Mouse (Mus musculus): ENCODE data around the gene Nudt14. TPM values are rescaled to one million over a fixed set of nuclear protein-coding genes. Genes with fewer than 3 reads are reported as not detected.
A peak's percentile ranks its signal among the peaks of the same experiment; 100 is the strongest.

Gene Nudt14
- polyA plus RNA-seq, 1 experiment from 2014 or later: 65.9 TPM

- H3K27ac ChIP-seq: peak overlapping the region; percentile 40; the same call in 1 of the 2 replicates
- 19% methylated on average over 3 of the region's 3 CpGs for WGBS
- ATAC-seq (ENCODE audit: low FRiP score): peak; percentile 54
Observed at GRCm38 (mm10) chr12:112922541-112922940, 19.4 kb downstream of the Nudt14 start.

GRCm38 (mm10) chr12:112921518-112921917, 20.4 kb downstream of the Nudt14 start:
- Histone ChIP-seq H3K4me3 (no peak overlapping the region), H3K4me2 (replicated peaks) (no peak overlapping the region), H3K4me1 (peaks cover 56% of the 10 kb centered on the region), H3K9me3 (replicated peaks) (no peaks in the 10 kb centered on the region), H3K9ac (no peak overlapping the region), H3K27ac (no peak overlapping the region), H3K36me3 (peaks cover 10% of the 10 kb centered on the region; the same call in 1 of the 2 replicates), H3K27me3 (peaks cover 18% of the 10 kb centered on the region; the same call in 1 of the 2 replicates)
- no peak for ATAC-seq (ENCODE audit: low FRiP score)
- WGBS: 87% methylated on average over 12 of the region's 12 CpGs

More at GRCm38 (mm10) chr12:112922541-112922940, 19.4 kb downstream of the Nudt14 start:
- Histone ChIP-seq H3K9me3 (replicated peaks) (no peaks in the 10 kb centered on the region), H3K4me1 (peaks cover 60% of the 10 kb centered on the region), H3K9ac (no peak overlapping the region; the same call in 1 of the 2 replicates), H3K4me3 (no peak overlapping the region), H3K36me3 (peaks cover 10% of the 10 kb centered on the region; the same call in 1 of the 2 replicates), H3K27me3 (peaks cover 28% of the 10 kb centered on the region), H3K4me2 (replicated peaks) (no peak overlapping the region; the same call in 1 of the 2 replicates)

GRCm38 (mm10) chr12:112917906-112918305, 24.0 kb downstream of the Nudt14 start:
- ATAC-seq (ENCODE audit: low FRiP score): no peak
- Histone ChIP-seq H3K27me3 (peaks cover 6% of the 10 kb centered on the region; the same call in 1 of the 2 replicates), H3K4me1 (peaks cover 47% of the 10 kb centered on the region), H3K9me3 (replicated peaks) (no peaks in the 10 kb centered on the region), H3K4me3 (no peak overlapping the region), H3K4me2 (replicated peaks) (no peak overlapping the region), H3K9ac (no peak overlapping the region), H3K27ac (no peak overlapping the region), H3K36me3 (peaks cover 32% of the 10 kb centered on the region)
- 60% methylated on average over 8 of the region's 8 CpGs for WGBS

- no peak for ATAC-seq (ENCODE audit: low FRiP score)
- peaks cover 43% of the 10 kb centered on the region for H3K4me1 ChIP-seq
- H3K9ac ChIP-seq: no peak overlapping the region
- H3K27me3 ChIP-seq: peaks cover 6% of the 10 kb centered on the region; the same call in 1 of the 2 replicates
- no peaks in the 10 kb centered on the region for H3K9me3 ChIP-seq (replicated peaks)
- no peak overlapping the region for H3K4me2 ChIP-seq (replicated peaks)
- H3K36me3 ChIP-seq: peaks cover 36% of the 10 kb centered on the region
- 83% methylated on average over 11 of the region's 11 CpGs for WGBS
- H3K27ac ChIP-seq: no peak overlapping the region
- no peak overlapping the region for H3K4me3 ChIP-seq
Observed at GRCm38 (mm10) chr12:112917486-112917885, 24.4 kb downstream of the Nudt14 start.

- peaks cover 36% of the 10 kb centered on the region for H3K4me1 ChIP-seq
- H3K4me3 ChIP-seq: no peak overlapping the region
- H3K27me3 ChIP-seq: peaks cover 6% of the 10 kb centered on the region; the same call in 1 of the 2 replicates
- H3K9me3 ChIP-seq (replicated peaks): no peaks in the 10 kb centered on the region
- 81% methylated on average over 16 of the region's 16 CpGs for WGBS
- no peak overlapping the region for H3K4me2 ChIP-seq (replicated peaks)
- H3K9ac ChIP-seq: no peak overlapping the region
- peaks cover 40% of the 10 kb centered on the region for H3K36me3 ChIP-seq
- H3K27ac ChIP-seq: no peak overlapping the region
- ATAC-seq (ENCODE audit: low FRiP score): no peak
Observed at GRCm38 (mm10) chr12:112916698-112917400, 25.1 kb downstream of the Nudt14 start.

- H3K4me1 ChIP-seq: peaks cover 25% of the 10 kb centered on the region
- no peak overlapping the region for H3K9ac ChIP-seq
- no peak overlapping the region; the same call in 1 of the 2 replicates for H3K27ac ChIP-seq
- H3K27me3 ChIP-seq: peaks cover 6% of the 10 kb centered on the region; the same call in 1 of the 2 replicates
- H3K4me2 ChIP-seq (replicated peaks): no peak overlapping the region
- ATAC-seq (ENCODE audit: low FRiP score): peak; percentile 44; the same call in 1 of the 2 replicates
- H3K4me3 ChIP-seq: no peak overlapping the region
- H3K36me3 ChIP-seq: peaks cover 53% of the 10 kb centered on the region
- no peaks in the 10 kb centered on the region for H3K9me3 ChIP-seq (replicated peaks)
- 68% methylated on average over 13 of the region's 13 CpGs for WGBS
Observed at GRCm38 (mm10) chr12:112915587-112915986, 26.3 kb downstream of the Nudt14 start.

GRCm38 (mm10) chr12:112914527-112914926, 27.4 kb downstream of the Nudt14 start:
- Histone ChIP-seq H3K36me3 (peaks cover 54% of the 10 kb centered on the region), H3K27ac (no peak overlapping the region), H3K4me1 (peaks cover 19% of the 10 kb centered on the region), H3K4me2 (replicated peaks) (no peak overlapping the region), H3K4me3 (no peak overlapping the region), H3K27me3 (peaks cover 6% of the 10 kb centered on the region; the same call in 1 of the 2 replicates), H3K9ac (no peak overlapping the region), H3K9me3 (replicated peaks) (no peaks in the 10 kb centered on the region)
- 75% methylated on average over 11 of the region's 11 CpGs for WGBS
- ATAC-seq (ENCODE audit: low FRiP score): no peak

- H3K4me3 ChIP-seq: no peak overlapping the region
- 85% methylated on average over 28 of the region's 28 CpGs for WGBS
- no peaks in the 10 kb centered on the region for H3K9me3 ChIP-seq (replicated peaks)
- 0 out of 2 replicates have a peak overlapping the region, but pooled peaks have one; percentile 15 for H3K9ac ChIP-seq
- H3K4me1 ChIP-seq: peaks cover 17% of the 10 kb centered on the region
- no peak for ATAC-seq (ENCODE audit: low FRiP score)
- no peak overlapping the region for H3K4me2 ChIP-seq (replicated peaks)
- H3K36me3 ChIP-seq: peaks cover 67% of the 10 kb centered on the region
- peaks cover under 1% of the 10 kb centered on the region; the same call in 1 of the 2 replicates for H3K27me3 ChIP-seq
- H3K27ac ChIP-seq: no peak overlapping the region
Observed at GRCm38 (mm10) chr12:112912951-112913745, 28.8 kb downstream of the Nudt14 start.

GRCm38 (mm10) chr12:112911701-112912100, 30.2 kb downstream of the Nudt14 start:
- no peaks in the 10 kb centered on the region for H3K9me3 ChIP-seq (replicated peaks)
- H3K9ac ChIP-seq: no peak overlapping the region
- H3K27ac ChIP-seq: no peak overlapping the region
- no peaks in the 10 kb centered on the region for H3K27me3 ChIP-seq
- 90% methylated on average over 17 of the region's 17 CpGs for WGBS
- H3K4me2 ChIP-seq (replicated peaks): no peak overlapping the region
- H3K4me3 ChIP-seq: no peak overlapping the region
- no peak for ATAC-seq (ENCODE audit: low FRiP score)
- peaks cover 70% of the 10 kb centered on the region for H3K36me3 ChIP-seq
- H3K4me1 ChIP-seq: peaks cover 13% of the 10 kb centered on the region

GRCm38 (mm10) chr12:112908991-112909390, 32.9 kb downstream of the Nudt14 start:
- ATAC-seq (ENCODE audit: low FRiP score): no peak
- H3K9ac ChIP-seq: no peak overlapping the region
- WGBS: 96% methylated on average over 22 of the region's 22 CpGs
- H3K9me3 ChIP-seq (replicated peaks): no peaks in the 10 kb centered on the region
- H3K27ac ChIP-seq: no peak overlapping the region
- peaks cover 64% of the 10 kb centered on the region for H3K36me3 ChIP-seq
- H3K4me2 ChIP-seq (replicated peaks): no peak overlapping the region
- H3K4me1 ChIP-seq: no peaks in the 10 kb centered on the region
- H3K4me3 ChIP-seq: no peak overlapping the region
- no peaks in the 10 kb centered on the region for H3K27me3 ChIP-seq

- ATAC-seq (ENCODE audit: low FRiP score): no peak
- no peaks in the 10 kb centered on the region for H3K27me3 ChIP-seq
- 90% methylated on average over 5 of the region's 5 CpGs for WGBS
- no peak overlapping the region for H3K4me2 ChIP-seq (replicated peaks)
- H3K9ac ChIP-seq: no peak overlapping the region
- H3K4me1 ChIP-seq: peaks cover 3% of the 10 kb centered on the region; the same call in 1 of the 2 replicates
- H3K36me3 ChIP-seq: peaks cover 26% of the 10 kb centered on the region
- no peak overlapping the region for H3K27ac ChIP-seq
- no peaks in the 10 kb centered on the region for H3K9me3 ChIP-seq (replicated peaks)
- H3K4me3 ChIP-seq: no peak overlapping the region
Observed at GRCm38 (mm10) chr12:112905001-112905400, 36.9 kb downstream of the Nudt14 start.

GRCm38 (mm10) chr12:112903941-112904340, 38.0 kb downstream of the Nudt14 start:
- no peak for ATAC-seq (ENCODE audit: low FRiP score)
- WGBS: 71% methylated on average over 8 of the region's 8 CpGs
- H3K9ac ChIP-seq: no peak overlapping the region; the same call in 1 of the 2 replicates
- no peak overlapping the region for H3K4me3 ChIP-seq
- H3K27ac ChIP-seq: no peak overlapping the region
- no peaks in the 10 kb centered on the region for H3K9me3 ChIP-seq (replicated peaks)
- no peaks in the 10 kb centered on the region for H3K27me3 ChIP-seq
- peaks cover 3% of the 10 kb centered on the region; the same call in 1 of the 2 replicates for H3K4me1 ChIP-seq
- peaks cover 16% of the 10 kb centered on the region for H3K36me3 ChIP-seq
- no peak overlapping the region for H3K4me2 ChIP-seq (replicated peaks)
